Comparison of ENCODE assay signal across 12 mouse cellular contexts in genomic region chr13:15862941-15863340, GRCm38 (mm10).
"Had no signal": no experiment of that assay in that cellular context is flagged by ENCODE, and none has a peak within 500 bp of the region (broad histone marks: within the 10 kb centered on the region; RNA-seq: fewer than 3 reads in every experiment).

No protein-coding gene starts in this region.

- H3K4me2 ChIP-seq: kidney, embryonic 15.5 days; limb, embryonic 13.5 days; liver, embryonic 11.5 days; liver, embryonic 15.5 days; midbrain, embryonic 13.5 days; neural tube, embryonic 12.5 days; stomach, embryonic 15.5 days had no signal

- DNase-seq: kidney, adult 2 months; lung, adult 2 months; right cerebral cortex, postnatal 4 days; spleen, adult 18-20 months; thymus, postnatal 36 days had no signal

- H3K4me1 ChIP-seq: liver, embryonic 15.5 days; midbrain, embryonic 13.5 days; stomach, embryonic 15.5 days had no signal

- H3K4me3 ChIP-seq: kidney, embryonic 15.5 days; limb, embryonic 13.5 days; liver, embryonic 15.5 days; midbrain, embryonic 13.5 days; neural tube, embryonic 12.5 days; stomach, embryonic 15.5 days had no signal

- H3K36me3 ChIP-seq: kidney, embryonic 15.5 days; limb, embryonic 13.5 days; liver, embryonic 15.5 days; midbrain, embryonic 13.5 days; neural tube, embryonic 12.5 days; stomach, embryonic 15.5 days had no signal

- H3K9me3 ChIP-seq: kidney, embryonic 15.5 days; limb, embryonic 13.5 days; liver, embryonic 15.5 days; midbrain, embryonic 13.5 days; neural tube, embryonic 12.5 days; stomach, embryonic 15.5 days had no signal

- H3K27ac ChIP-seq: kidney, embryonic 15.5 days; limb, embryonic 13.5 days; liver, embryonic 15.5 days; midbrain, embryonic 13.5 days; neural tube, embryonic 12.5 days; stomach, embryonic 15.5 days had no signal

- ATAC-seq: midbrain, embryonic 13.5 days had no signal

- H3K9ac ChIP-seq: kidney, embryonic 15.5 days; limb, embryonic 13.5 days; liver, embryonic 15.5 days; midbrain, embryonic 13.5 days; neural tube, embryonic 12.5 days; stomach, embryonic 15.5 days had no signal

- H3K27me3 ChIP-seq: kidney, embryonic 15.5 days; limb, embryonic 13.5 days; liver, embryonic 15.5 days; midbrain, embryonic 13.5 days; neural tube, embryonic 12.5 days; stomach, embryonic 15.5 days had no signal
